Mouse (Mus musculus) Patski (cell line): ENCODE data around the gene Bloc1s1. TPM values are rescaled to one million over a fixed set of nuclear protein-coding genes. Genes with fewer than 3 reads are reported as not detected.

ENCODE experiments used
- ATAC-seq: fragments of 100-300 bp; one replicate; pipeline ENCODE4 v1.8.0; 2021
- CTCF ChIA-PET: fragments of 350-600 bp; sonication (Branson Sonifier 250); formaldehyde crosslinking; loops from one replicate; lab custom pipeline; 2022; ENCODE audit warnings: inconsistent platforms; lab: Charles Lee
- POLR2A ChIA-PET: fragments of 350-600 bp; sonication (Branson Sonifier 250); formaldehyde crosslinking; loops from one replicate; lab custom pipeline; 2022; ENCODE audit warnings: antibody characterized with exemption, inconsistent platforms; lab: Charles Lee
- DNase-seq: peaks from one replicate; pipeline ENCODE4 v3.0.0-alpha.2; 2011; ENCODE audit warnings: low read depth, low spot score
- H3K27me3 ChIP-seq: fragments of 371-371 bp; one replicate; pipeline ENCODE4 v1.5.1; 2021
- CTCF ChIP-seq: fragments of 100-300 bp; IDR thresholded peaks from one replicate; pipeline ENCODE4 v1.5.1; 2021
- in situ Hi-C: fragments of 300-500 bp; cut with MboI; formaldehyde crosslinking; loops from 3 replicates; pipeline ENCODE4 v1.11.1; 2018; ENCODE audit warnings: low pct_unique_long_range_greater_than_20kb, mixed read lengths
- polyA plus RNA-seq: library from polyadenylated mRNA; unstranded; gene quantifications from one replicate; pipeline ENCODE4 v1.2.3, GENCODE M21; 2021

The Bloc1s1 gene
- polyA plus RNA-seq, 1 experiment from 2014 or later = 203 TPM

- POLR2A ChIA-PET = interaction anchor here (0.6 to 1.4 kb wide), 2 partner anchors 33 to 97 kb away, joined by 3 read pairs; no protein-coding TSS in a partner anchor
- CTCF ChIA-PET = interaction anchor here (1.1 to 1.5 kb wide), 3 partner anchors 11 to 75 kb away, joined by 3 to 4 read pairs (median 4); no protein-coding TSS in a partner anchor
- DNase-seq (no peak), ATAC-seq (peak; percentile 15)
- in situ Hi-C loops = loop anchor here (25.0 kb wide), 1 partner anchor 1240 kb away; the partner anchor contains the start of genes Nab2 and Nemp1
- H3K27me3 ChIP-seq = no peaks in the 10 kb centered on the region
- TF ChIP-seq CTCF = no peak
Observed at GRCm38 (mm10) chr10:128902409-128902988, 21.3 kb downstream of the Bloc1s1 start.

- CTCF ChIA-PET = interaction anchor here (1.6 kb wide), 1 partner anchor 12 kb away, joined by 4 read pairs; no protein-coding TSS in a partner anchor
- ATAC-seq = no peak
- POLR2A ChIA-PET = interaction anchor here (1.4 kb wide), 1 partner anchor 96 kb away, joined by 3 read pairs; no protein-coding TSS in a partner anchor
- DNase-seq = no peak
- TF ChIP-seq CTCF = no peak
- H3K27me3 ChIP-seq = no peaks in the 10 kb centered on the region
- in situ Hi-C loops = loop anchor here (25.0 kb wide), 1 partner anchor 1239 kb away; the partner anchor contains the start of genes Nab2 and Nemp1
Observed at GRCm38 (mm10) chr10:128901409-128901808, 22.4 kb downstream of the Bloc1s1 start.

DNA sequence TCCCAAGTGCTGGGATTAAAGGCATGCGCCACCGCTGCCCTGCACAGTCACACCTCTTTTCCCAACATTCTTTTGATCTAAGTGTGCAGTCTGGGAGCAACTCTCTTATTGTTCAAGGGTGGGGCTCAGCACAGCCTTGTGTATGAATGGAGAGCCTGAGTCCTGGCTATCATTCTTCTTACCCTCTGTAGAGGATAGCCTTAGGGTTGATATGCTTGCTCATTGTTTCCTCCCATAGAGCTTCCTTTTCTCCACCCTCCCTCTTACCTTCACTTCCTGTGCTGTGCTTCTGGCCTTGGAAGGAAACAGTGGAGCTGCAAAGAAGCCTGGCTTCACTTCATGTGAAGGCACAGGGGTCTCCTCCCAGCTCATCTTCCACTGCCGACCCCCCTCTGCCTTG lies 23.1 kb downstream of the Bloc1s1 start, which contains the start of gene Cd63:
TSS of gene Cd63 (plus strand) at position 292 of the 400 bp plus-strand sequence.
- ChIA-PET CTCF (interaction anchor here (1.6 kb wide), 1 partner anchor 13 kb away, joined by 4 read pairs; no protein-coding TSS in a partner anchor), POLR2A (no interaction called here)
- no peaks in the 10 kb centered on the region for H3K27me3 ChIP-seq
- DNase-seq (no peak), ATAC-seq (no peak)
- in situ Hi-C loops = loop anchor here (25.0 kb wide), 1 partner anchor 1238 kb away; the partner anchor contains the start of genes Nab2 and Nemp1
- TF ChIP-seq CTCF = no peak

DNA sequence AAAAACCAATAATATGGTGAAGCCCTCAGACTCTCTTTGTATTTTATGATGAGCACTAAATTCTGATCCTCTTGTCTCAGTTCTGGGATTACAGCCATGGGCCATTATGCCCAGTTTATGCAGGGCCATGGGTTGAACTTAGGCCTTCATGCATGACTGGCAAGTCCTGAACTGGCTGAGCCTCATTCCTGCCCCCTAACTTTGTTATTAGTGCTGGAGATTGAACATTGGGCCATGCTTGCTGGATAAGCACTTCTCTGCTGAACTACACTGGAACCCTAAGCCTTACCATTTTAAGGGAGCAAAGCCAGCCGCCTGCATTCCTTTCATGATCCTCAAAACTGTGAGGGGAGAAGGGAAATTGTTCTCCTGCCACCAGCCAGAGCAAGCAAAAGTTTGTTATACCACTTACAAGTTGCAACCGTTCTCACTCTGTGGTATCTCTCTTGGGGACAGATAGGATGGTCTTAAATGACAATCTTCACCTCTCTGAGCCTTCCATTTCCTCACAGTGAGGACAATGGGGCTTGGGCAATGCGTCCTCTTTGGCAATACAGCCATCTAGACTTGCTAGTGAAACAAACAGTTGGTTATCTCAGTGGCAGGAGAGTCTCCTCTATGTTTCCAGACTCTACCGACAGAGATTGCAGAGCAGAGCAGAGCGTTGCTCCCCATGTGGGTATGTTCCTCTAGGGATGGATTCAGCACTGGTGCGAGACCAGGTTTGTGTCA lies 23.9 kb downstream of the Bloc1s1 start:
- ATAC-seq = no peak
- no peaks in the 10 kb centered on the region for H3K27me3 ChIP-seq
- in situ Hi-C loops = loop anchor here (5.0 to 25.0 kb wide), 3 partner anchors 58 to 1238 kb away; partner anchors contain the start of genes Nab2 and Nemp1
- no peak for TF ChIP-seq CTCF
- ChIA-PET CTCF (interaction anchor here (1.6 kb wide), 1 partner anchor 13 kb away, joined by 4 read pairs; no protein-coding TSS in a partner anchor), POLR2A (no interaction called here)
- DNase-seq = no peak

DNA sequence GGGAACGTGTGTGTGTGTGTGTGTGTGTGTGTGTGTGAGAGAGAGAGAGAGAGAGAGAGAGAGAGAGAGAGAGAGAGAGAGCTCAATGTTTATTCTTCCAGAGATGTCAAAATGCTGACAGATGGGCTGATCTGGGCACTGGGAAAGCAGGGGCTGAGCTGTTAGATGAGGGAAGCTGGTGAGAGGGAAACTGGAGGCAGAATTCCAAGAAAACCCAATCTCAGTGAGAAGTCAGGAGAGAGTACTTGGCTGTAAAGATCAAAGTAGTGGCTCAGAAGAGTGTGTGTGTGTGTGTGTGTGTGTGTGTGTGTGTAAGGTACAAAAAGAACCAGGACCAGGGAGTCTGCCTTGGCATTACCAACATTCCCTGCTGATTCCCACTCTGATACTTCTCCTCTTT lies 26.3 kb downstream of the Bloc1s1 start:
- DNase-seq = no peak
- H3K27me3 ChIP-seq = no peaks in the 10 kb centered on the region
- no peak for ATAC-seq
- ChIA-PET POLR2A (interaction anchor here (0.8 kb wide), 1 partner anchor 14 kb away, joined by 3 read pairs; no protein-coding TSS in a partner anchor), CTCF (interaction anchor here (1.6 to 2.3 kb wide), 3 partner anchors 8 to 48 kb away, joined by 3 to 17 read pairs (median 5); no protein-coding TSS in a partner anchor)
- no peak for TF ChIP-seq CTCF
- in situ Hi-C loops = loop anchor here (5.0 kb wide), 2 partner anchors 55 to 165 kb away; no protein-coding TSS in a partner anchor

GRCm38 (mm10) chr10:128896807-128897206 lies 27.0 kb downstream of the Bloc1s1 start:
- in situ Hi-C loops = loop anchor here (5.0 kb wide), 2 partner anchors 55 to 165 kb away; no protein-coding TSS in a partner anchor
- no peaks in the 10 kb centered on the region for H3K27me3 ChIP-seq
- no peak for TF ChIP-seq CTCF
- CTCF ChIA-PET = interaction anchor here (1.4 to 2.7 kb wide), 8 partner anchors 9 to 48 kb away, joined by 3 to 17 read pairs (median 5); no protein-coding TSS in a partner anchor
- DNase-seq (no peak), ATAC-seq (no peak)
- POLR2A ChIA-PET = interaction anchor here (0.7 to 1.2 kb wide), 3 partner anchors 11 to 18 kb away, joined by 3 read pairs; no protein-coding TSS in a partner anchor

GRCm38 (mm10) chr10:128895952-128896693 lies 27.7 kb downstream of the Bloc1s1 start:
- no peak for ATAC-seq
- in situ Hi-C loops = loop anchor here (5.0 kb wide), 2 partner anchors 54 to 164 kb away; no protein-coding TSS in a partner anchor
- DNase-seq = no peak
- no peaks in the 10 kb centered on the region for H3K27me3 ChIP-seq
- no peak for TF ChIP-seq CTCF
- ChIA-PET POLR2A (interaction anchor here (0.6 to 1.2 kb wide), 6 partner anchors 12 to 607 kb away, joined by 3 to 4 read pairs (median 3); no protein-coding TSS in a partner anchor), CTCF (interaction anchor here (0.9 to 2.9 kb wide), 18 partner anchors 9 to 178 kb away, joined by 3 to 17 read pairs (median 5); partner anchors contain the start of genes Bloc1s1 and Rdh5)

- in situ Hi-C loops = loop anchor here (5.0 kb wide), 2 partner anchors 53 to 163 kb away; no protein-coding TSS in a partner anchor
- DNase-seq = peak; percentile 63
- no peaks in the 10 kb centered on the region for H3K27me3 ChIP-seq
- CTCF ChIA-PET = interaction anchor here (0.7 to 2.9 kb wide), 20 partner anchors 9 to 177 kb away, joined by 3 to 17 read pairs (median 5); partner anchors contain the start of genes Bloc1s1 and Rdh5
- ATAC-seq = peak; percentile 40
- TF ChIP-seq CTCF = peak; percentile 80
- POLR2A ChIA-PET = interaction anchor here (0.6 to 1.1 kb wide), 4 partner anchors 13 to 606 kb away, joined by 3 to 4 read pairs (median 3); no protein-coding TSS in a partner anchor
Observed at GRCm38 (mm10) chr10:128895437-128895836, 28.4 kb downstream of the Bloc1s1 start.

GRCm38 (mm10) chr10:128892246-128892645 lies 31.6 kb downstream of the Bloc1s1 start:
- DNase-seq (no peak), ATAC-seq (no peak)
- no peaks in the 10 kb centered on the region for H3K27me3 ChIP-seq
- ChIA-PET POLR2A (interaction anchor here (1.0 to 1.5 kb wide), 2 partner anchors 17 to 84 kb away, joined by 3 to 4 read pairs; no protein-coding TSS in a partner anchor), CTCF (interaction anchor here (1.1 to 1.6 kb wide), 3 partner anchors 39 to 86 kb away, joined by 3 to 6 read pairs (median 4); no protein-coding TSS in a partner anchor)
- in situ Hi-C loops = no loop called here
- no peak for TF ChIP-seq CTCF
